Mouse (Mus musculus) heart, postnatal 0 days (tissue): ENCODE measurements around the gene Fat3.

ENCODE experiments used
- CTCF ChIP-seq: IDR thresholded peaks from 2 replicates; pipeline ENCODE4 v1.5.1; 2016; ENCODE audit warnings: antibody characterized with exemption, control low read depth, low read depth
- EP300 ChIP-seq: IDR thresholded peaks from 2 replicates; pipeline ENCODE4 v1.6.1; 2016; ENCODE audit warnings: antibody characterized with exemption, low read depth

- TF ChIP-seq CTCF (no peak), EP300 (no peak)
These were observed 508.8 kb downstream of the Fat3 start for GRCm38 (mm10) chr9:15992158-15992846.
